Mouse (Mus musculus) liver, embryonic 14.5 days (tissue): ENCODE data around the gene Fam173a.

Experiments used
- CTCF ChIP-seq: IDR thresholded peaks from 2 replicates; pipeline ENCODE4 v1.5.1; 2016; ENCODE audit warnings: antibody characterized with exemption, low read depth, control low read depth
- EP300 ChIP-seq: IDR thresholded peaks from 2 replicates; pipeline ENCODE4 v1.6.1; 2016; ENCODE audit warnings: antibody characterized with exemption, low read depth

DNA sequence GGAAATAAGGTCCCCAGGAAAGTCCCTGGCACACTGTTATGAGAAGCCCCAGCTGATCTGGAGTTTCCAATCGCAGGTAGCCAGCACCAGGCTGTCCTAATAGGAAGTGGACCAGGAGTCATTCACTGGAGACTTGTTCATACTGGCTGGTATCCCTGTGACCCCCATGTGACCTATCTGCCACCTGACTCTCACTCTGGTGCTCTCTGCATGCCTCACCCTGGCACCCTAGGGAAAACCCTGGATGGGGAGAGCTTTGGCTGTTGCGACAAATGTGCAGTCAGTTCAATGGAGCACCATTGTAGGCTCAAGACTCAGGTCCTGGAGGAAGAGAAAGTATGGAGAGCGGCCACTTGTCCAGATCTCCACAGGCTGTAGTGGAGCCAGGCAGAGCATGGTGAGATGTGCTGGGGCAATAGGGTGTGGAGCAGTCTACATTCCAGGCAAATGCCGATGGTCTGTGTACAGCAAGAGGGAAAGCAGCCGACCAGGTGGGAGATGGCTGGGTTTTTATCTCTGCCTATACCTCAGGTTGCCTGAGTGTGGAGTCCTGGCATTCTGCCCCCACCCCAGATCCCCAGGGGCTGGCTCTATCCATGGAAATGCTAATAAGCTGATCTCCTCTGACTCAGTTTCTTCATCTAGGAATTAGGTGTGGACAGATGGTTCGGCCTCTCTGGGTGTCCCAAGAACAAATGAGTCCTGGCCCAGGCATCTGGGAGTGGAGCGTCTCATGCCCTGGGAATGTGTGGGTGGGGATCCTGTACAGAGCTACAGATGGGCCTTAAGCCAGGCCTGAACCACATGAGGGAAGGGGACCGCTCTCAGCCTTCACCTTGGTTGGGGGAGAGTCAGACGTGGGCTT is 36.1 kb downstream of the Fam173a start:
- no peak for TF ChIP-seq CTCF
- no peak for TF ChIP-seq EP300
